Mouse (Mus musculus) MEL (cell line): ENCODE data around the gene Selenot.

ENCODE experiments used
- CHD2 ChIP-seq: IDR thresholded peaks from 2 replicates; pipeline ENCODE4 v1.6.1; 2011; ENCODE audit warnings: low read length, improper control_type of control experiment
- CTCF ChIP-seq, 3 experiments: IDR thresholded peaks in 2 of 3; conservative IDR thresholded peaks in 1 of 3; 2 replicates each; pipeline ENCODE4 v1.5.1; 2011 to 2012; ENCODE audit warnings: low read length in 3 of 3, low read depth in 2 of 3, mild to moderate bottlenecking in 2 of 3, improper control_type of control experiment in 1 of 3, inconsistent platforms in 1 of 3, mixed read lengths in 1 of 3, moderate library complexity in 1 of 3; ENCODE audit not compliant: control insufficient read depth in 1 of 3, insufficient read depth in 1 of 3, poor library complexity in 1 of 3, severe bottlenecking in 1 of 3
- ETS1 ChIP-seq: IDR thresholded peaks from 2 replicates; pipeline ENCODE4 v1.6.1; 2012; ENCODE audit warnings: low read depth, mild to moderate bottlenecking, inconsistent platforms, low read length, improper control_type of control experiment, moderate library complexity
- MAFK ChIP-seq: IDR thresholded peaks from 2 replicates; pipeline ENCODE4 v1.6.1; 2011; ENCODE audit warnings: low read depth, mild to moderate bottlenecking, low read length, improper control_type of control experiment, borderline replicate concordance
- MAX ChIP-seq: IDR thresholded peaks from 2 replicates; pipeline ENCODE4 v1.6.1; 2011; ENCODE audit warnings: low read length, improper control_type of control experiment
- MYB ChIP-seq: IDR thresholded peaks from 2 replicates; pipeline ENCODE4 v1.6.1; 2011; ENCODE audit warnings: mild to moderate bottlenecking, low read depth, low read length, improper control_type of control experiment
- NELFE ChIP-seq: IDR thresholded peaks from 2 replicates; pipeline ENCODE4 v1.6.1; 2011; ENCODE audit warnings: low read depth, low read length, improper control_type of control experiment
- NRF1 ChIP-seq: IDR thresholded peaks from 2 replicates; pipeline ENCODE4 v1.6.1; 2014; ENCODE audit warnings: low read depth, mild to moderate bottlenecking, inconsistent platforms, low read length, improper control_type of control experiment, moderate library complexity; ENCODE audit not compliant: poor library complexity, insufficient read depth, severe bottlenecking
- POLR2A ChIP-seq, 2 experiments: IDR thresholded peaks; 2 replicates each; pipeline ENCODE4 v1.6.1; 2011 to 2012; ENCODE audit warnings: low read length in 2 of 2, mild to moderate bottlenecking in 2 of 2, control low read depth in 1 of 2, improper control_type of control experiment in 1 of 2, low read depth in 1 of 2, moderate library complexity in 1 of 2; ENCODE audit not compliant: control insufficient read depth in 1 of 2, insufficient read depth in 1 of 2, poor library complexity in 1 of 2
- TAL1 ChIP-seq: IDR thresholded peaks from 2 replicates; pipeline ENCODE4 v1.6.1; 2012; ENCODE audit warnings: mild to moderate bottlenecking, inconsistent platforms, low read length, moderate library complexity, mixed read lengths
- ZC3H11A ChIP-seq: IDR thresholded peaks from 2 replicates; pipeline ENCODE4 v1.6.1; 2012; ENCODE audit warnings: low read depth, mild to moderate bottlenecking, inconsistent platforms, low read length, improper control_type of control experiment
- ZKSCAN1 ChIP-seq: IDR thresholded peaks from 2 replicates; pipeline ENCODE4 v1.6.1; 2012; ENCODE audit warnings: low read depth, mild to moderate bottlenecking, inconsistent platforms, low read length, improper control_type of control experiment, moderate library complexity

DNA sequence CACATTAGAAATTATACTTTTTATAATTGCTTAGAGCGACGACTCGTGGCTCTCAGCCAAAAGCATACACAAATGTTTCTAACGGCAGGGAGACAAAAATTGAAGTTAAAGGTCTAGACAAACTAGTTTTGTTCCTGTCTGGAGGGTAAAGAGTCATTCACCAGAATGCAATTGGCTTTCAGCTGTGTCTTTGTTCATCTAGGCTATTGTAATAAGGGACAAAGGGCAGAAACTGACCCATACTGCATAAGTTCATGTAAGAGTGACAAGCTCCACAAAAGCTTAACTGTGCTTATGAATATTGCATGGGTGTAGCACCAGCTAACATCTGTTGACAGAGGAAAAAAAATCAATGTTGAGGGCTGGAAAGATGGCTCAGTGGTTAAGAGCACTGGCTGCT is 32.1 kb downstream of the Selenot start:
- TF ChIP-seq NELFE (no peak), MYB (no peak), POLR2A (IDR thresholded peaks at IDR 0.05; ENCODE audit: control insufficient read depth in 1 of 2, insufficient read depth in 1 of 2, low read depth in 1 of 2, low read length in 2 of 2, poor library complexity in 1 of 2) (no peak), ZKSCAN1 (no peak), NRF1 (no peak), MAFK (no peak), MAX (no peak), CTCF (IDR thresholded peaks at IDR 0.05 in 2 of 3, conservative IDR thresholded peaks at IDR 0.05 in 1 of 3; ENCODE audit: control insufficient read depth in 1 of 3, insufficient read depth in 1 of 3, low read depth in 2 of 3, low read length in 3 of 3, poor library complexity in 1 of 3, severe bottlenecking in 1 of 3) (no peak), ZC3H11A (no peak), CHD2 (no peak), ETS1 (no peak), TAL1 (no peak)
